Mouse (Mus musculus) embryo, embryonic 9.5 days (tissue): ENCODE measurements around the gene Bmper.
A peak's percentile ranks its signal among the peaks of the same experiment; 100 is the strongest.

Experiments used
- DNase-seq: peaks from one replicate; pipeline ENCODE4 v3.0.0-alpha.2; 2017; ENCODE audit errors: extremely low spot score

Bmper gene

GRCm38 (mm10) chr9:23235368-23236002 lies 12.6 kb downstream of the Bmper start:
- no peak for DNase-seq

- DNase-seq: no peak
These were observed 13.9 kb downstream of the Bmper start for GRCm38 (mm10) chr9:23236635-23237279.

DNA sequence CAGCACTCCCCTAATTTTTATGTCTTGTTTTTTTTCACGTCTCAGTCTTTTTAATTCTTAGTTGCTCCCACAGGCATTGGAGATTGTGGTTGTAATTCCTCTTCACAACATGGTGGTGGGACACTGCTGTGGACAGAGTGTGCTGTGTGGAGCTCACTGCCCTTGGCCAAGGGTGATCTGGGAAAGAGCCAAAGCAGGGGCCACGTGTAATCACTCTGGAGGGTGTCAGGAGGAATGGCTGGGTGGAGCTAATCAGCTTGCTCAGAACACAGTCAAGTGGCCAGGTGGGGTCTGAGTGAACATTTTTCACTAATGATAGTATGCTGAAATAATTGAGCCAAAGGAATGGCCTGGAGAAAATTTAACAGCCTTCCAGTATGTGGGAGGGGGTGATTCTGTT lies 16.1 kb downstream of the Bmper start:
- no peak for DNase-seq

GRCm38 (mm10) chr9:23242911-23243310 lies 20.0 kb downstream of the Bmper start:
- no peak for DNase-seq

DNA sequence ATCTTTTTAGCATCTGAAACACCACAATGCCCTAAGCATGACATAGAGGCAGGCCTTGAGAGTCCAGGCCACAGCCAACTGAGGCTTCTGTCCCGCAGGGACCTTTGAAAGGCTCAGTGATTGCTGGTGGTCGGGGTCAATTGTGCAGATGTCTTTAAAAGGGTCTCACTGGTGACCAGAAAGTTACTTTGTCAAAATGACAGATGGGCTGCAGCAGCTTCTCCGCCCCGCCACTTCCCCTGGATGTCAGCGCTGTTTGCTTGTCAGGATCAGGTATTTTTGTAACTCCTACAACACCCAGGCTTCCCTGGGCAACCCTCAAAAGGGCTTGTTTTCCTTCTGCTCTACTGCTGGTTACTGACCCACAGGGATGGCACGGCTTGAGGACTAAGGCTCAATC lies 21.0 kb downstream of the Bmper start:
- DNase-seq: peak; percentile 42

GRCm38 (mm10) chr9:23246389-23246788 lies 23.5 kb downstream of the Bmper start:
- DNase-seq: no peak

DNA sequence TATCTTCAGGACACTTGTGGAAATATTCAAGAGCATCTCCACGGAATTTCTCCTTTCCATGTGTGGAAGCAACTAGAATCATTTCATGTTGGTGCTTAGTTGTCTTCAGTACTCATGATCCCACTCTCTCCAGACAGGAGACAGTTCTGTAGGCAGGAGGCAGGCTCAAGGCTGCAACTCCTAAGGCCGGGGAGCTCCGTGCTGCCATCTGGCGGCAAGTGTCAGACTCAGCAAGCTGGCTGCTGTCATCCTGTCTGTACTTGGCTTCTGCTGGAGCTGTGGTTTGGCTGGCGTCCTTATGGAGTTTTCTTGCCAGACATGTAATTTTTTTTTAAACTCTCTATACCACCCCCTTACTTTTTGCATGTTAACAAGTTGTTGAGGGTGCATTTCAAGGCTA lies 27.1 kb downstream of the Bmper start:
- peak; percentile 69 for DNase-seq

DNA sequence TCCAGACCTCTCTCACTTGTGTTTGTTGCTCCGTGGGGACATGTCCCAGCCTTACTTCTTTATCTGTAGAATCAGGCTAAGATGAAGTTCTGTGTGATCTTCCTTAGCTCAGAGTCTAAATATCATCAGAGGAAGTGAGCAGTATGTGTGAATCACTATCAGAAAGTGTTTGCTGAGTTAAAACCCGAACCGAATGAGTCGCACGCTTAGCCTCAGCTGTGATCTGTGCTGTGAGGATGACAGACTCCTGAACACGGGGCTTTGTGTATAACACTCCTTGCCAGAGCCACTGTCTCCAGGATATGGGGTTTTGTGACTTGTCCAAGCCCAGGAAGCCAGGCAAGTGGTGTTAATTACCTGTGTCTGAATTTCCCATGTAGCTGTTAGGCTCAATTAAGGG lies 28.1 kb downstream of the Bmper start:
- no peak for DNase-seq

DNA sequence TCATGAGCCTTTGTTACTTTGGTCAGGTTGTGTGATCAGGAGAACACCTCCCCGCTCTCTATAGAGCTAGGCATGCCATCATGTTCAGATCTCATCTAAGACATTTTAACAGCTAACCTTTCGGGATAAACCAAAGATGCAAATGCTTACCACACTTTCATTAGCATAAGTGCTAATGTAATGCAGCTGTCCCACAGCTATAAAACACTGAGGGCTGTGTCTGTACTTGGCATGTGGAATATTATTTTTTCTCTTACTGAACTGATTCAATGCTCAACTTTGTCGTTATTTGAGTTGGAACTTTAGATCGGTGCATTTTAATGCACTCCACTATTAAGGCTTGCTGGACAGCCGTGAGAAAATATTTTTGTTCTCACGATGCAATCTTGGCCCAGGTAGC lies 30.7 kb downstream of the Bmper start:
- no peak for DNase-seq

DNA sequence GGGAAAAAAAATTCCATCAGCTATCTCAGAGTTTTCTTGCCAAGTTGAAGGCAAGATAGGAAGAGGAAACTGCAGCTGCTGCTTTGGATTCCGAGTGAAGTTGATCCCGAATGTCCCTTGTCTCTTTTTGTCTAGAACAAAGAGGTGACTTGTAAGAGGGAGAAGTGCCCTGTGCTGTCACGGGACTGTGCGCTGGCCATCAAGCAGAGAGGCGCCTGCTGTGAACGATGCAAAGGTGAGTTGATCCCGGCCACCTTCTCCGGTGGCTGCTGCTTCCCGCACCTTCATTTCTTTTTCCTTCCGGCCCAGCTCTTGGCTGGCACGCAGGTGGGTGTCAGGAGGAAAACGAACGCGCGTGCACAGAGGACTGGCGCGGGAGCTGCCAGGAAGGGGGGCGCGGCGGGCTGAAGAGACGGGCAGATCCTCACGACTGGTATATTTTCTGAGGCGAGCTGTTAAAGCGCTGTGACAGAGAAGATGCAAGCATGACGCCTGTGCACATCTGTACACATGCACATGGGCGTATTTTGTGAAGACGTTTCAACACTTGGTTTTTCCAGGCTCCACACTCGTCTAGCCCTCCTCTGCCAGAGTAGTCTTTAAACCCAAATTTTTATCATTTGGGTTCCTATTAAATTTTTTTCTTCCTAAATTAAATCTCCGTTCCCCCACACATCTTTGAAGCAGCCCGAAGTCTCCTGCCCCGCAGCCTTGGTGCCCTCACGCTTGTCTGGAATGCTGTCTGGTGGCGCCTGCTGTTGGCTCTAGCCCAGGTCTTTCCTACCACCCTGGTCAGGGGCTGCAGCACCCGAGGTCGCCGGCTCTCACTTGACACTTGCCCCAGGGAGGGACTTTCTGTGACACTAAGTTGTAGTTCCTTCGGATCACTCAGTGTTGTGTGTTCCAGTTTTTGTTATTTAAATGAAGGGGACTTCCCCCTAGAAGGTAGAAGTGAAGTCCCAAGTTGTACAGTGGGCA lies 31.6 kb downstream of the Bmper start:
- DNase-seq: no peak

DNA sequence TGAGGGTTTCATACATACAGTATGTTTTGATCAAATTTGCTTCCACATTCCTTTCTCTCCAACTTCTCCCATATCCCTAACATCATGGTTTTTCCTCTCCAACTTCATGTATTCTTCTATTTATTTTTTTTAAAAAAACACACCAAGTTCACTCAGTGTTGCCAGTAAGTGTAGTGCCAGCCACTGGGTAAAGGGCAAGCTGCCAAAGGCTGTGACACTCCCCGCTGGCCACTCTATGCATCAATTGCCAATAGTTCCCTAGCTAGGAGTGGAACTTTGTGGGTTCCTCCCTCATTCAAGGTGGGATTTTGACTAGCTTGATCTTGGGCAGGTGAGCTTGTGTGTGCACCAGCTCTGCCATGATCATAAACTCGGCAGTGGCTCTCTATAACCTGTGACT lies 33.0 kb downstream of the Bmper start:
- no peak for DNase-seq

DNA sequence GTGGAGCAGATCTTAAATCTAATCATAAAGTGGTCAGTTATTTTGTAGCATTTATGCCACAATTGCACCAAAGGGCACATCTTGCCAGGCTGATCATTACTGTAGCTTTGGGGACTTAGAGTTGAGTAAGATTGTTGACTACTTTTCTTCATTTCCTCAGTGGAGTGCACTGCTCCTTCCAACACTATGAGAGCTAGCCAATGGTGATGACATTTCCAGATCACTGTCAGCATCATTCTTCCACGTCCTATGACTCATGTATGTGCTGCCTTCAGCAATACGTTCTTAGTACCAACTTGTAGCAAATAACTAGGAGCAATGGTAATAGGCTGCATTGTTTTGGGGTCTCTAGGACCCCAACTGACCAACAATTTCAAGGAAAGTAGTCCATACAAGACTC lies 33.7 kb downstream of the Bmper start:
- DNase-seq: no peak

DNA sequence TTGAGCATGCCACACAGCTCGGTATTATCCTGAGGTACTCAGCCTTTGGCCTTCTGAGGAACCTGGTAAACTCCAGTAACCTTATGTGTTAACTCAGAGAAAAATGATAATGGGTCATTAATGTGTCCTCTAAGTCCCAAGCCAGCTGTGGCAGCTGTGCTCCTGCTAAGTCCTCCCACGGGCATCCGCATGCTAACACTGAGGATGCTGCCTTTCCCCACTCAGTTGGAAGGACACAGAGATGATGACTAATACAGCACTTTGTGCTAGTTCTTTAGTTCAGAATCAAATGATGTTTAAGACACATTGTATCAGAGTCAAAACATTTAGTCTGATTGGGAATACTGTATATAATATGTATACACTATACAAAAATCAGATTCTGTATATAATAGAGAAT lies 39.0 kb downstream of the Bmper start:
- DNase-seq: no peak

DNA sequence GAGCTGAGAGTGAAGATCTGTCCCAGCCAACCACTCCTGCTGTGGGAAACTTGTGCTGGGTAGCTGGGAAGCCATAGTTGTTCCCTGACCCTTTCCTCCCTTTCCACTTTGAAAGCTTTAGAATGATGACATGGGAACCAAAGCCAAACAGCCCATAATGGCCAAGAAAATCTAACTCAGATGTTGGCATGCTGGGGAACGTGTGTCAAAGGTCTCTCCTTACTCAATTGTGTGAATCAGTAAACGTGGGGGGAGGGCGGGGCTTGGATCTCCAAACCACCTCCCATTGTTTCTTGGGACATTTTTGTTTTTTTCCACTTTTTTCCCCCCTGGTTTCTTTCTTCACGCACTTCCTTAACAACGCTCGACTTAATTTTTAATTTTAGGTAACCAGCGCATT lies 40.0 kb downstream of the Bmper start:
- DNase-seq: no peak

- DNase-seq: no peak
These were observed 41.6 kb downstream of the Bmper start for GRCm38 (mm10) chr9:23264471-23264870.

- no peak for DNase-seq
These were observed 45.7 kb downstream of the Bmper start for GRCm38 (mm10) chr9:23268609-23269008.

- DNase-seq: no peak
These were observed 46.2 kb downstream of the Bmper start for GRCm38 (mm10) chr9:23269087-23269486.

- no peak for DNase-seq
These were observed 53.4 kb downstream of the Bmper start for GRCm38 (mm10) chr9:23276244-23276643.

DNA sequence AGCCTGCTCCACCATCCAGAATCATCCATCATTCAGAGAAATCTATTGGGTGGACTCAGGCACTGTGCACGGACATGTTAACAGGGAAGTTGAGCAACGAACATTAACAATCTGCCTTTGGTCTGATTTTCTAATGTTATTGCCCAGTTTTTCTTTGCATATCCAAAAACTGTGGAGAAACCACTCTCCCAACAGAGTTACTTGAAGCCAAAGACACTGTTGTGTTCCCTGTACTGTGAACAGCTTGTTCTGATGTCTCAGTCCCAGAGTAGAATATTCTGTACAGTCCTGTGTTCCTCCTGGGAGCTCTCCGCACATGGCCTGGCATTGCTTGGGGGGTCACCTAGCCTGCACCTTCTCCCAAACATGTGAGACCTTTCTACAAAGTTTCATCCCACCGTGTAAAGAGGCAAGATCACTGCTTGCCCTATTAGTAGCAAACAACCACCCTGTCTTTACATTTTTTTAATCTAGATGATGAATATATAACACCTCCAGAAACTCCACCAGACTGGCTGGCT lies 62.1 kb downstream of the Bmper start:
- no peak for DNase-seq

DNA sequence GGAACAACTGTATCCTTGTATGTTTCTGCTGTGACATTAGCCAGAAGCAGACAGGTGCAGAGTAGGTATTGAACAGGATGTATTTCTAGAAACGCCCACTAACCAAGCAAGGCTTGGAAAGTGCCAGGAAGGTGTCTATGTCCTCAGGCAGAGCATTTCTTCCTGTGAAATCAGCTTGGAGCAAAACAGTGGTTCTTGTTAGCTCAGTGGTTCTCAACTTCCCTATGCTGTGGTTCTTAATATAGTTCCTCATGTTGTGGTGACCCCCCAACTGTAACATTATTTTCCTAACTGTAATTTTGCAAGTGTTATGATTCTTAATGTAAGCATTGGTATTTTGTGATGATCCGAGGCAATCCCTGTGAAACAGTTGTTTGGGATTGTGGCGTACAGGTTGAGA lies 70.7 kb downstream of the Bmper start:
- DNase-seq: no peak

DNA sequence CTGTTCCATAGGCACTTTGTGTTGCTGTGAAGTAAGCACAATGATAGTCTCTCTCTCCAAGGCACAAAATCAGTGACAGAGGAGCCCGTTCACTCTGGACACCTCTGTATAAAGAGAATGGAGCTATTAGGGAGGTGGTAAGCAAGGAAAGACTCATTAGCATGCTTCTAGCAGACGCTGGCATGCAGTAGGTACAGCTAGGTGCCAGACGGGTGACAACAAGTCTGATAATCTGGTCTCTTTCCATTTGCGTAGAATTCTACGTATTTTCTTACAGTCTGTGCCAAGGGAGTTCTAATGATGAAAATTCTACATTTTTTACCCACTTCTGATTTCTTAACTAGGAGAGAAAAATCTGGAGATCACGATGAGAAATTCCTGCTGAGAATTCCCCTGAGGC lies 72.7 kb downstream of the Bmper start:
- no peak for DNase-seq

GRCm38 (mm10) chr9:23297491-23298170 lies 74.8 kb downstream of the Bmper start:
- no peak for DNase-seq
